Mouse (Mus musculus) midbrain, embryonic 12.5 days (tissue): ENCODE data around the gene Spock1. TPM values are rescaled to one million over a fixed set of nuclear protein-coding genes. Genes with fewer than 3 reads are reported as not detected.

Experiments
- ATAC-seq: fragments of 200-750 bp; cut with Nextera tagmentation; 2 replicates; pipeline ENCODE4 v1.8.0; 2017; ENCODE audit warnings: low read depth, moderate TSS enrichment, moderate library complexity; ENCODE audit not compliant: low FRiP score
- H3K27ac ChIP-seq: fragments of 300-500 bp; sonication (generic); replicated peaks from 2 replicates; pipeline ENCODE4 v1.5.1; 2016; ENCODE audit warnings: mild to moderate bottlenecking
- H3K27me3 ChIP-seq: fragments of 300-500 bp; sonication (generic); 2 replicates; pipeline ENCODE4 v1.6.1; 2016; ENCODE audit warnings: mild to moderate bottlenecking
- H3K36me3 ChIP-seq: fragments of 300-500 bp; sonication (generic); 2 replicates; pipeline ENCODE4 v1.6.1; 2016
- H3K4me1 ChIP-seq: fragments of 300-500 bp; sonication (generic); 2 replicates; pipeline ENCODE4 v1.6.1; 2016
- H3K4me2 ChIP-seq: fragments of 300-500 bp; sonication (generic); replicated peaks from 2 replicates; pipeline ENCODE4 v1.6.1; 2016; ENCODE audit warnings: mild to moderate bottlenecking, moderate library complexity
- H3K4me3 ChIP-seq: fragments of 300-500 bp; sonication (generic); 2 replicates; pipeline ENCODE4 v1.5.1; 2016; ENCODE audit warnings: mild to moderate bottlenecking
- H3K9ac ChIP-seq: fragments of 300-500 bp; sonication (generic); replicated peaks from 2 replicates; pipeline ENCODE4 v1.6.1; 2016; ENCODE audit warnings: mild to moderate bottlenecking, moderate library complexity
- H3K9me3 ChIP-seq: fragments of 300-500 bp; sonication (generic); 2 replicates; pipeline ENCODE4 v1.6.1; 2016; ENCODE audit warnings: mild to moderate bottlenecking
- WGBS: fragments of 180-500 bp; shearing (Covaris S2); methylation state at CpG from one replicate; pipeline ENCODE4 v1.1.7; 2016; 5-methylcytosine and 5-hydroxymethylcytosine counted together
- polyA plus RNA-seq: library from polyadenylated mRNA; unstranded; fragments of >200 nt; fragmentation: Nextera tagmentation; extraction: Ambion mirVana; gene quantifications from 2 replicates; pipeline ENCODE4 v1.2.1, GENCODE M21; 2016

Spock1 gene
- polyA plus RNA-seq, 1 experiment from 2014 or later, result 22.4 TPM

- 100% methylated on average over 1 of the region's 1 CpGs for WGBS
- H3K9me3 ChIP-seq, result no peaks in the 10 kb centered on the region
- H3K27ac ChIP-seq, result no peak overlapping the region
- 0 out of 2 replicates have a peak, but pooled peaks cover 4% of the 10 kb centered on the region for H3K27me3 ChIP-seq
- no peak overlapping the region for H3K9ac ChIP-seq
- no peaks in the 10 kb centered on the region for H3K36me3 ChIP-seq
- ATAC-seq, result no peak
- H3K4me2 ChIP-seq, result no peak overlapping the region
- H3K4me3 ChIP-seq, result no peak overlapping the region
- peaks cover 8% of the 10 kb centered on the region; the same call in 1 of the 2 replicates for H3K4me1 ChIP-seq
Measured at GRCm38 (mm10) chr13:57673399-57673798, 234.7 kb downstream of the Spock1 start.

- WGBS, result 78% methylated on average over 3 of the region's 3 CpGs
- Histone ChIP-seq H3K9ac (no peak overlapping the region), H3K4me1 (peaks cover 8% of the 10 kb centered on the region; the same call in 1 of the 2 replicates), H3K36me3 (no peaks in the 10 kb centered on the region), H3K9me3 (no peaks in the 10 kb centered on the region), H3K27me3 (0 out of 2 replicates have a peak, but pooled peaks cover 4% of the 10 kb centered on the region), H3K4me3 (no peak overlapping the region), H3K27ac (no peak overlapping the region), H3K4me2 (no peak overlapping the region)
- no peak for ATAC-seq
Measured at GRCm38 (mm10) chr13:57672762-57673161, 235.4 kb downstream of the Spock1 start.

- Histone ChIP-seq H3K9ac (no peak overlapping the region), H3K4me1 (peaks cover 8% of the 10 kb centered on the region), H3K4me2 (no peak overlapping the region), H3K9me3 (no peaks in the 10 kb centered on the region), H3K36me3 (no peaks in the 10 kb centered on the region), H3K27me3 (0 out of 2 replicates have a peak, but pooled peaks cover 4% of the 10 kb centered on the region), H3K27ac (peak overlapping the region; percentile 39), H3K4me3 (no peak overlapping the region)
- 68% methylated on average over 9 of the region's 9 CpGs for WGBS
- no peak for ATAC-seq
Measured at GRCm38 (mm10) chr13:57671919-57672318, 236.2 kb downstream of the Spock1 start.

GRCm38 (mm10) chr13:57671322-57671721 is 236.8 kb downstream of the Spock1 start:
- Histone ChIP-seq H3K27ac (peak overlapping the region; percentile 39; the same call in 1 of the 2 replicates), H3K4me1 (peaks cover 14% of the 10 kb centered on the region), H3K9me3 (no peaks in the 10 kb centered on the region), H3K27me3 (0 out of 2 replicates have a peak, but pooled peaks cover 6% of the 10 kb centered on the region), H3K9ac (no peak overlapping the region), H3K4me3 (no peak overlapping the region), H3K4me2 (no peak overlapping the region), H3K36me3 (no peaks in the 10 kb centered on the region)
- 82% methylated on average over 5 of the region's 5 CpGs for WGBS
- ATAC-seq, result no peak

- Histone ChIP-seq H3K9ac (no peak overlapping the region), H3K4me1 (peaks cover 10% of the 10 kb centered on the region), H3K4me3 (no peak overlapping the region), H3K36me3 (no peaks in the 10 kb centered on the region), H3K27ac (no peak overlapping the region), H3K27me3 (0 out of 2 replicates have a peak, but pooled peaks cover 4% of the 10 kb centered on the region), H3K4me2 (no peak overlapping the region), H3K9me3 (no peaks in the 10 kb centered on the region)
- WGBS, result 70% methylated on average over 3 of the region's 3 CpGs
- no peak for ATAC-seq
Measured at GRCm38 (mm10) chr13:57667621-57668020, 240.5 kb downstream of the Spock1 start.

- H3K4me2 ChIP-seq, result no peak overlapping the region
- H3K27ac ChIP-seq, result no peak overlapping the region
- no peaks in the 10 kb centered on the region for H3K36me3 ChIP-seq
- H3K9me3 ChIP-seq, result no peaks in the 10 kb centered on the region
- WGBS, result 45% methylated on average over 9 of the region's 9 CpGs
- no peak overlapping the region for H3K9ac ChIP-seq
- 0 out of 2 replicates have a peak, but pooled peaks cover 4% of the 10 kb centered on the region for H3K27me3 ChIP-seq
- H3K4me1 ChIP-seq, result peaks cover 7% of the 10 kb centered on the region
- ATAC-seq, result no peak
- H3K4me3 ChIP-seq, result no peak overlapping the region
Measured at GRCm38 (mm10) chr13:57666173-57666842, 241.8 kb downstream of the Spock1 start.

- peaks cover 7% of the 10 kb centered on the region for H3K4me1 ChIP-seq
- H3K9me3 ChIP-seq, result no peaks in the 10 kb centered on the region
- H3K9ac ChIP-seq, result no peak overlapping the region
- H3K27me3 ChIP-seq, result 0 out of 2 replicates have a peak, but pooled peaks cover 4% of the 10 kb centered on the region
- H3K36me3 ChIP-seq, result no peaks in the 10 kb centered on the region
- 74% methylated on average over 4 of the region's 4 CpGs for WGBS
- no peak overlapping the region for H3K4me3 ChIP-seq
- H3K4me2 ChIP-seq, result no peak overlapping the region
- no peak for ATAC-seq
- H3K27ac ChIP-seq, result no peak overlapping the region
Measured at GRCm38 (mm10) chr13:57662554-57662953, 245.6 kb downstream of the Spock1 start.

- Histone ChIP-seq H3K4me1 (no peaks in the 10 kb centered on the region), H3K4me2 (no peak overlapping the region), H3K36me3 (no peaks in the 10 kb centered on the region), H3K4me3 (no peak overlapping the region), H3K9ac (no peak overlapping the region), H3K27ac (no peak overlapping the region), H3K9me3 (no peaks in the 10 kb centered on the region), H3K27me3 (no peaks in the 10 kb centered on the region)
- WGBS, result 90% methylated on average over 2 of the region's 2 CpGs
- ATAC-seq, result no peak
Measured at GRCm38 (mm10) chr13:57660523-57660922, 247.6 kb downstream of the Spock1 start.

GRCm38 (mm10) chr13:57659872-57660271 is 248.3 kb downstream of the Spock1 start:
- H3K9me3 ChIP-seq, result no peaks in the 10 kb centered on the region
- WGBS, result 83% methylated on average over 3 of the region's 3 CpGs
- no peak overlapping the region for H3K9ac ChIP-seq
- H3K4me3 ChIP-seq, result no peak overlapping the region
- no peak overlapping the region for H3K27ac ChIP-seq
- H3K4me2 ChIP-seq, result no peak overlapping the region
- ATAC-seq, result no peak
- no peaks in the 10 kb centered on the region for H3K4me1 ChIP-seq
- H3K36me3 ChIP-seq, result no peaks in the 10 kb centered on the region
- H3K27me3 ChIP-seq, result no peaks in the 10 kb centered on the region

- 82% methylated on average over 8 of the region's 8 CpGs for WGBS
- no peak for ATAC-seq
- Histone ChIP-seq H3K27ac (no peak overlapping the region), H3K4me1 (no peaks in the 10 kb centered on the region), H3K36me3 (no peaks in the 10 kb centered on the region), H3K9me3 (no peaks in the 10 kb centered on the region), H3K4me3 (no peak overlapping the region), H3K4me2 (no peak overlapping the region), H3K9ac (no peak overlapping the region), H3K27me3 (no peaks in the 10 kb centered on the region)
Measured at GRCm38 (mm10) chr13:57656606-57657005, 251.5 kb downstream of the Spock1 start.

GRCm38 (mm10) chr13:57654362-57654761 is 253.8 kb downstream of the Spock1 start:
- 73% methylated on average over 7 of the region's 7 CpGs for WGBS
- no peak overlapping the region for H3K27ac ChIP-seq
- no peak for ATAC-seq

GRCm38 (mm10) chr13:57651236-57651635 is 256.9 kb downstream of the Spock1 start:
- 84% methylated on average over 4 of the region's 4 CpGs for WGBS
- Histone ChIP-seq H3K4me2 (no peak overlapping the region), H3K4me1 (no peaks in the 10 kb centered on the region), H3K4me3 (no peak overlapping the region), H3K27ac (no peak overlapping the region), H3K36me3 (no peaks in the 10 kb centered on the region), H3K9me3 (no peaks in the 10 kb centered on the region), H3K27me3 (no peaks in the 10 kb centered on the region), H3K9ac (no peak overlapping the region)
- ATAC-seq, result no peak

More at GRCm38 (mm10) chr13:57654362-57654761, 253.8 kb downstream of the Spock1 start:
- Histone ChIP-seq H3K4me3 (no peak overlapping the region), H3K4me2 (no peak overlapping the region), H3K4me1 (no peaks in the 10 kb centered on the region), H3K27me3 (no peaks in the 10 kb centered on the region), H3K36me3 (no peaks in the 10 kb centered on the region), H3K9me3 (no peaks in the 10 kb centered on the region), H3K9ac (no peak overlapping the region)
